Mouse (Mus musculus): ENCODE results near the gene C1galt1c1. TPM values are rescaled to one million over a fixed set of nuclear protein-coding genes. Genes with fewer than 3 reads are reported as not detected.
A peak's percentile ranks its signal among the peaks of the same experiment; 100 is the strongest.

Gene C1galt1c1
- polyA plus RNA-seq, 2 experiments = 26.6 to 27.2 TPM

GRCm38 (mm10) chrX:38653181-38653580 lies 18.3 kb upstream of the C1galt1c1 start:
- no peaks in the 10 kb centered on the region for H3K9me3 ChIP-seq (ENCODE audit: control insufficient read depth, low read length)
- no peak for ATAC-seq (ENCODE audit: low FRiP score, low read depth)
- no peak for TF ChIP-seq POLR2A (IDR thresholded peaks at IDR 0.05; ENCODE audit: borderline replicate concordance, extremely low read depth, insufficient read depth, insufficient read length)

GRCm38 (mm10) chrX:38651167-38651566 lies 16.3 kb upstream of the C1galt1c1 start:
- no peak for TF ChIP-seq POLR2A (IDR thresholded peaks at IDR 0.05; ENCODE audit: borderline replicate concordance, extremely low read depth, insufficient read depth, insufficient read length)
- H3K9ac ChIP-seq (ENCODE audit: low read depth, low read length, severe bottlenecking) = no peak overlapping the region
- no peaks in the 10 kb centered on the region for H3K36me3 ChIP-seq (ENCODE audit: control insufficient read depth, insufficient read depth, low read length)
- no peak for ATAC-seq (ENCODE audit: low FRiP score, low read depth)
- H3K27me3 ChIP-seq (ENCODE audit: control insufficient read depth, insufficient read depth, low read length) = no peaks in the 10 kb centered on the region
- no peak for DNase-seq (ENCODE audit: low spot score)
- no peaks in the 10 kb centered on the region for H3K9me3 ChIP-seq (ENCODE audit: control insufficient read depth, low read length)
- H3K4me2 ChIP-seq (replicated peaks; ENCODE audit: low read depth, low read length, severe bottlenecking) = no peak overlapping the region
- 27% methylated on average over 5 of the region's 7 CpGs for WGBS
- no peak overlapping the region for H3K27ac ChIP-seq (replicated peaks; ENCODE audit: low read depth, low read length)
- no peak overlapping the region for H3K4me3 ChIP-seq (replicated peaks; ENCODE audit: low read length)
- H3K4me1 ChIP-seq (ENCODE audit: control insufficient read depth, insufficient read depth, low read length) = no peaks in the 10 kb centered on the region

More at GRCm38 (mm10) chrX:38653181-38653580, 18.3 kb upstream of the C1galt1c1 start:
- no peak for DNase-seq (ENCODE audit: low spot score)
- H3K36me3 ChIP-seq (ENCODE audit: control insufficient read depth, insufficient read depth, low read length) = no peaks in the 10 kb centered on the region
- H3K4me2 ChIP-seq (replicated peaks; ENCODE audit: low read depth, low read length, severe bottlenecking) = no peak overlapping the region
- no peaks in the 10 kb centered on the region for H3K4me1 ChIP-seq (ENCODE audit: control insufficient read depth, insufficient read depth, low read length)
- no peak overlapping the region for H3K27ac ChIP-seq (replicated peaks; ENCODE audit: low read depth, low read length)
- H3K4me3 ChIP-seq (replicated peaks; ENCODE audit: low read length) = no peak overlapping the region
- H3K27me3 ChIP-seq (ENCODE audit: control insufficient read depth, insufficient read depth, low read length) = no peaks in the 10 kb centered on the region
- no peak overlapping the region for H3K9ac ChIP-seq (ENCODE audit: low read depth, low read length, severe bottlenecking)
- WGBS = 73% methylated on average over 1 of the region's 1 CpGs

GRCm38 (mm10) chrX:38650404-38651039 lies 15.6 kb upstream of the C1galt1c1 start:
- ATAC-seq (ENCODE audit: low FRiP score, low read depth) (no peak), DNase-seq (ENCODE audit: low spot score) (peak; percentile 43)
- Histone ChIP-seq H3K4me2 (replicated peaks; ENCODE audit: low read depth, low read length, severe bottlenecking) (0 out of 2 replicates have a peak overlapping the region, but pooled peaks have one; percentile 1), H3K27me3 (ENCODE audit: control insufficient read depth, insufficient read depth, low read length) (no peaks in the 10 kb centered on the region), H3K9ac (ENCODE audit: low read depth, low read length, severe bottlenecking) (no peak overlapping the region), H3K36me3 (ENCODE audit: control insufficient read depth, insufficient read depth, low read length) (no peaks in the 10 kb centered on the region), H3K9me3 (ENCODE audit: control insufficient read depth, low read length) (no peaks in the 10 kb centered on the region), H3K4me1 (ENCODE audit: control insufficient read depth, insufficient read depth, low read length) (no peaks in the 10 kb centered on the region), H3K4me3 (replicated peaks; ENCODE audit: low read length) (no peak overlapping the region), H3K27ac (replicated peaks; ENCODE audit: low read depth, low read length) (no peak overlapping the region)
- TF ChIP-seq POLR2A (IDR thresholded peaks at IDR 0.05; ENCODE audit: borderline replicate concordance, extremely low read depth, insufficient read depth, insufficient read length) = no peak
- WGBS = 41% methylated on average over 9 of the region's 9 CpGs

GRCm38 (mm10) chrX:38642183-38642582 lies 7.3 kb upstream of the C1galt1c1 start:
- Histone ChIP-seq H3K36me3 (ENCODE audit: control insufficient read depth, insufficient read depth, low read length) (no peaks in the 10 kb centered on the region), H3K4me2 (replicated peaks; ENCODE audit: low read depth, low read length, severe bottlenecking) (no peak overlapping the region), H3K9me3 (ENCODE audit: control insufficient read depth, low read length) (no peaks in the 10 kb centered on the region), H3K4me3 (replicated peaks; ENCODE audit: low read length) (no peak overlapping the region), H3K27me3 (ENCODE audit: control insufficient read depth, insufficient read depth, low read length) (no peaks in the 10 kb centered on the region), H3K4me1 (ENCODE audit: control insufficient read depth, insufficient read depth, low read length) (peaks cover 4% of the 10 kb centered on the region; the same call in 1 of the 2 replicates), H3K9ac (ENCODE audit: low read depth, low read length, severe bottlenecking) (no peak overlapping the region), H3K27ac (replicated peaks; ENCODE audit: low read depth, low read length) (no peak overlapping the region)
- ATAC-seq (ENCODE audit: low FRiP score, low read depth) = no peak
- peak; percentile 16 for DNase-seq (ENCODE audit: low spot score)
- no peak for TF ChIP-seq POLR2A (IDR thresholded peaks at IDR 0.05; ENCODE audit: borderline replicate concordance, extremely low read depth, insufficient read depth, insufficient read length)
- WGBS = 44% methylated on average over 4 of the region's 4 CpGs

GRCm38 (mm10) chrX:38641435-38641834 lies 6.5 kb upstream of the C1galt1c1 start:
- Histone ChIP-seq H3K36me3 (ENCODE audit: control insufficient read depth, insufficient read depth, low read length) (no peaks in the 10 kb centered on the region), H3K9me3 (ENCODE audit: control insufficient read depth, low read length) (no peaks in the 10 kb centered on the region), H3K27ac (replicated peaks; ENCODE audit: low read depth, low read length) (no peak overlapping the region; the same call in 1 of the 2 replicates), H3K4me3 (replicated peaks; ENCODE audit: low read length) (no peak overlapping the region), H3K9ac (ENCODE audit: low read depth, low read length, severe bottlenecking) (no peak overlapping the region), H3K4me2 (replicated peaks; ENCODE audit: low read depth, low read length, severe bottlenecking) (no peak overlapping the region), H3K4me1 (ENCODE audit: control insufficient read depth, insufficient read depth, low read length) (peaks cover 4% of the 10 kb centered on the region; the same call in 1 of the 2 replicates), H3K27me3 (ENCODE audit: control insufficient read depth, insufficient read depth, low read length) (no peaks in the 10 kb centered on the region)
- ATAC-seq (ENCODE audit: low FRiP score, low read depth) (no peak), DNase-seq (ENCODE audit: low spot score) (no peak)
- no peak for TF ChIP-seq POLR2A (IDR thresholded peaks at IDR 0.05; ENCODE audit: borderline replicate concordance, extremely low read depth, insufficient read depth, insufficient read length)
- WGBS = 28% methylated on average over 4 of the region's 4 CpGs
